Mouse (Mus musculus) G1E (cell line): ENCODE measurements around the gene Akr1b8.

Experiments used
- CTCF ChIP-seq: IDR thresholded peaks from 2 replicates; pipeline ENCODE4 v1.5.1; 2012; ENCODE audit warnings: low read depth, low read length, inconsistent platforms, mixed read lengths
- GATA1 ChIP-seq: IDR thresholded peaks from 2 replicates; pipeline ENCODE4 v1.6.1; 2012; ENCODE audit warnings: borderline replicate concordance, low read length, inconsistent platforms, mixed read lengths
- POLR2AphosphoS5 ChIP-seq: IDR thresholded peaks from 2 replicates; pipeline ENCODE4 v1.6.1; 2012; ENCODE audit warnings: low read depth, low read length, inconsistent platforms; ENCODE audit not compliant: insufficient replicate concordance
- TAL1 ChIP-seq: conservative IDR thresholded peaks from 2 replicates; pipeline ENCODE4 v1.6.1; 2012; ENCODE audit warnings: low read depth, low read length, inconsistent platforms, mixed read lengths

DNA sequence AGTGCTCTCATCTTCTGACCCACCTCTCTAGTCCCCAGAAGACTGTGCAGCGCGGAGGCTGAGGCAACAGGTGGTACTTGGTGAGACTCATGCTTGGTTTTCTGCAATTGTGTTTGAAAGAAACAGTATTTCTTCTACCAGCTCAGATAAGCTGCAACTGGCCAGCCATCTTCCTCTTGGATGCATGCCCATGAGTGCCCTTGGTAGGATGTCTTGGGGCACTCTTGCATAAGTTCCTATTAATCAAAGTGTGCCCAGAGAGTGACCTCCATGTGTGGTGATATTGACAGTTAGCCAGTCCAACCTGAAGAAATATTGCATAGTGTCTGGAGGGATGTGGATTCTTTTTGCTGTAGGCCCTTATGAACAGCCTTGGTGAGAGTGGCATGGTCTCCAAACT, 62.6 kb downstream of the Akr1b8 start:
- TF ChIP-seq CTCF (no peak), GATA1 (no peak), POLR2AphosphoS5 (no peak), TAL1 (no peak)
